Mouse (Mus musculus) limb, embryonic 15.5 days (tissue): ENCODE results near the gene Prss44. TPM values are rescaled to one million over a fixed set of nuclear protein-coding genes. Genes with fewer than 3 reads are reported as not detected.
"Not testable (repeated sequence)": the region's sequence is repeated elsewhere in the genome, so short reads cannot be mapped to it uniquely, and the experiment has no call there.

Source experiments
- ATAC-seq: fragments of 200-750 bp; cut with Nextera tagmentation; 2 replicates; pipeline ENCODE4 v1.8.0; 2017; ENCODE audit warnings: low read depth, moderate TSS enrichment; ENCODE audit not compliant: insufficient number of reproducible peaks, low FRiP score, low TSS enrichment
- H3K27ac ChIP-seq: fragments of 300-500 bp; sonication (generic); 2 replicates; pipeline ENCODE4 v1.5.1; 2015; ENCODE audit warnings: moderate library complexity, mild to moderate bottlenecking, inconsistent platforms
- H3K27me3 ChIP-seq: fragments of 300-500 bp; sonication (generic); 2 replicates; pipeline ENCODE4 v1.6.1; 2015; ENCODE audit warnings: inconsistent platforms
- H3K36me3 ChIP-seq: fragments of 300-500 bp; sonication (generic); 2 replicates; pipeline ENCODE4 v1.6.1; 2015; ENCODE audit warnings: inconsistent platforms
- H3K4me1 ChIP-seq: fragments of 300-500 bp; sonication (generic); 2 replicates; pipeline ENCODE4 v1.6.1; 2015; ENCODE audit warnings: inconsistent platforms
- H3K4me2 ChIP-seq: fragments of 300-500 bp; sonication (generic); 2 replicates; pipeline ENCODE4 v1.6.1; 2015; ENCODE audit warnings: mild to moderate bottlenecking, inconsistent platforms
- H3K4me3 ChIP-seq: fragments of 300-500 bp; sonication (generic); 2 replicates; pipeline ENCODE4 v1.5.1; 2015; ENCODE audit warnings: mild to moderate bottlenecking, inconsistent platforms
- H3K9ac ChIP-seq: fragments of 300-500 bp; sonication (generic); 2 replicates; pipeline ENCODE4 v1.6.1; 2015; ENCODE audit warnings: inconsistent platforms
- H3K9me3 ChIP-seq: fragments of 300-500 bp; sonication (generic); 2 replicates; pipeline ENCODE4 v1.6.1; 2016; ENCODE audit warnings: inconsistent platforms
- WGBS: fragments of 180-500 bp; shearing (Covaris S2); methylation state at CpG from one replicate; pipeline ENCODE4 v1.1.7; 2015; 5-methylcytosine and 5-hydroxymethylcytosine counted together
- polyA plus RNA-seq: library from polyadenylated mRNA; unstranded; fragments of >200 nt; fragmentation: Nextera tagmentation; extraction: Ambion mirVana; gene quantifications from 2 replicates; pipeline ENCODE4 v1.2.1, GENCODE M21; 2015

Prss44 gene
- polyA plus RNA-seq, 1 experiment from 2014 or later: not detected

DNA sequence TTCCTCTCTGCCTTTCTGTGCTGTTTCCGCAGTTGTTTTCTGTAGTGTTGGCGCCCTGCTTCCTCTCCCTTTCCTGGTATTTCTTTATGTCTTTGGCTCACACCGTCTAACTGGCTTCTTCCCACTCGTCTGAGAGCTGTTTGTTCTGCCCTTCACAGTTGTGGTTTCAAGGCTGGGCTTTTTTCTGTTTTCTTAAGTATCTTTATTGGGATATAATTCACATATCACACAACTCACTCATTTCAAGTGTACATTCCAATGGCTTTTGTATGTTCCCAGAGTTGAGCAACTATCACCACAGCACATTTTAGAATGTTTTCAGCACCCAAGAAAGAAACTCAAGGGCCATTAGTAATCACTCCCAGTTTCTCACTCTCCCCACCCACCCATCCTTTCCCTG lies 23.3 kb upstream of the Prss44 start:
- no peaks in the 10 kb centered on the region for H3K36me3 ChIP-seq
- no peak overlapping the region for H3K9ac ChIP-seq
- ATAC-seq: no peak
- 65% methylated on average over 4 of the region's 4 CpGs for WGBS
- no peaks in the 10 kb centered on the region for H3K9me3 ChIP-seq
- H3K27me3 ChIP-seq: 0 out of 2 replicates have a peak, but pooled peaks cover 3% of the 10 kb centered on the region
- H3K4me1 ChIP-seq: no peaks in the 10 kb centered on the region
- no peak overlapping the region for H3K4me3 ChIP-seq
- no peak overlapping the region for H3K27ac ChIP-seq
- no peak overlapping the region for H3K4me2 ChIP-seq

GRCm38 (mm10) chr9:110797013-110797412 lies 16.8 kb upstream of the Prss44 start:
- Histone ChIP-seq H3K4me3 (no peak overlapping the region), H3K4me1 (no peaks in the 10 kb centered on the region), H3K9me3 (no peaks in the 10 kb centered on the region), H3K27ac (no peak overlapping the region), H3K9ac (no peak overlapping the region), H3K36me3 (no peaks in the 10 kb centered on the region), H3K27me3 (0 out of 2 replicates have a peak, but pooled peaks cover 3% of the 10 kb centered on the region), H3K4me2 (no peak overlapping the region)
- no peak for ATAC-seq
- 82% methylated on average over 10 of the region's 10 CpGs for WGBS

DNA sequence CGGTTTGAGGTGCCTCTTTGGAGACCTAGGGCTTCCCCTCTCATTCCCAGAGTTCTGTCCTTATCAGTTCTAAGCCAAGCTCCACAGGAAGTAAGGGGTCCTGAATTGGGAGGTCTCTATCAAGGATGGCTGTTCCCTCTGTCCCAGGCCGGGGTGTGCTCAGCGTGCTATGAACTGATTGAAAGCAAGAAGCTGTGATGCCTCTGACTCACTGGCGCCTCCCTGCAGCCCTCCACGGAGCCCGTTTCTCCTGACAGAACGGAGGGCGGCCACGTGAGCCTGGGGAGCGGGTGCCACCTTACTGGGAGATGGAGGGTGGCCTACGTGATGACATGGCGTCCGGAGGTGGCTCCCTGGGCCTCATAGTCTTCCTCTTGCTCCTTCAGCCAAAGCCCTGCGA lies 15.9 kb upstream of the Prss44 start, which contains the start of gene Prss42:
Gene Prss42 (plus strand): TSS at position 301 of the 400 bp plus-strand sequence.
- H3K27ac ChIP-seq: no peak within 1 kb of the TSS
- H3K36me3 ChIP-seq: no peaks in the 10 kb centered on the region
- WGBS: 89% methylated on average over 14 of the region's 14 CpGs
- no peak for ATAC-seq
- no peak within 1 kb of the TSS for H3K4me3 ChIP-seq
- H3K4me1 ChIP-seq: no peaks in the 10 kb centered on the region
- no peaks in the 10 kb centered on the region for H3K9me3 ChIP-seq
- H3K4me2 ChIP-seq: no peak within 1 kb of the TSS
- peaks cover 3% of the 10 kb centered on the region; the same call in 1 of the 2 replicates for H3K27me3 ChIP-seq
- H3K9ac ChIP-seq: no peak within 1 kb of the TSS

- Histone ChIP-seq H3K27ac (no peak overlapping the region), H3K36me3 (no peaks in the 10 kb centered on the region), H3K4me2 (no peak overlapping the region), H3K9ac (no peak overlapping the region), H3K4me3 (no peak overlapping the region), H3K9me3 (no peaks in the 10 kb centered on the region), H3K4me1 (no peaks in the 10 kb centered on the region), H3K27me3 (no peaks in the 10 kb centered on the region; the same call in 1 of the 2 replicates)
- ATAC-seq: no peak
- WGBS: 82% methylated on average over 8 of the region's 8 CpGs
Observed at GRCm38 (mm10) chr9:110800834-110801479, 12.8 kb upstream of the Prss44 start.

DNA sequence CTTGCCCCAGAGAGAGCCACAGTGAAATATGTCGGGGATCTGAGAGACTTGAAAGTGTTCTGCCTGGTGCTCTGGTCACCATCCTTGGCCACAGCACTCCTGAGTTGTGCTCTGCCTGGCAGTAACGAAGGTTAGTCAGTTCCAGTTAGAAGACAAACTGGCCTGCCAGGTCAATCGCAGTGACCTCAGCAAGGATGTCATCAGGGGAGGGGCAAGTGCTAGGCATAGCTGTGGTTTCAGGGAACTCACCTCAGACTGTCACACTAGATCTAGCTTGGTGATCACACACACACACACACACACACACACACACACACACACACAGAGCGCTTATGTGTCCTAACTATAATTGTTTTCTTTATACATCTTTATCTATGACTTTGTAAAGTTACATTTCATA lies 10.5 kb upstream of the Prss44 start:
- Histone ChIP-seq H3K27ac (no peak overlapping the region), H3K4me1 (no peaks in the 10 kb centered on the region), H3K4me3 (no peak overlapping the region), H3K36me3 (no peaks in the 10 kb centered on the region), H3K9me3 (no peaks in the 10 kb centered on the region), H3K27me3 (no peaks in the 10 kb centered on the region; the same call in 1 of the 2 replicates), H3K9ac (no peak overlapping the region), H3K4me2 (no peak overlapping the region)
- 56% methylated on average over 4 of the region's 4 CpGs for WGBS
- ATAC-seq: no peak

GRCm38 (mm10) chr9:110810051-110810450 lies 3.7 kb upstream of the Prss44 start:
- Histone ChIP-seq H3K4me1 (no peaks in the 10 kb centered on the region), H3K9ac (no peak overlapping the region), H3K27ac (no peak overlapping the region), H3K27me3 (no peaks in the 10 kb centered on the region), H3K36me3 (no peaks in the 10 kb centered on the region), H3K4me3 (no peak overlapping the region), H3K9me3 (no peaks in the 10 kb centered on the region), H3K4me2 (no peak overlapping the region)
- 68% methylated on average over 4 of the region's 4 CpGs for WGBS
- no peak for ATAC-seq

DNA sequence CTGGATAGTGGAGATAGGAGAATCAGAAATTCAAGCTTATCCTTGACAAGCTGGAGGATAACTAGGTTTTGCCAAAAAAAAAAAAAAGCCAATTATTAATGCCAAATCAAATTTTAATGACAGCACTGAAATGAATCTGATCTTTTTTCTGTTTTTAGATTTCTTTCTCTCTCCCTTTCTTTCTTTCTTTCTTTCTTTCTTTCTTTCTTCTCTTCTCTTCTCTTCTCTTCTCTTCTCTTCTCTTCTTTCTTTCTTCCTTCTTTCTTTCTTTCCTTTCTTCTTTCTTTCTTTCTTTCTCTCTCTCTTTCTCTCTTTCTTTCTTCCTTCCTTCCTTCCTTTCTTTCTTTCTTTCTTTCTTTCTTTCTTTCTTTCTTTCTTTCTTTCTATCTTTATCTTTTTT lies 6.8 kb downstream of the Prss44 start:
- not testable (repeated sequence) for ATAC-seq, H3K4me1 ChIP-seq, H3K4me3 ChIP-seq, H3K27me3 ChIP-seq, H3K36me3 ChIP-seq, H3K4me2 ChIP-seq, H3K27ac ChIP-seq, H3K9ac ChIP-seq, H3K9me3 ChIP-seq

DNA sequence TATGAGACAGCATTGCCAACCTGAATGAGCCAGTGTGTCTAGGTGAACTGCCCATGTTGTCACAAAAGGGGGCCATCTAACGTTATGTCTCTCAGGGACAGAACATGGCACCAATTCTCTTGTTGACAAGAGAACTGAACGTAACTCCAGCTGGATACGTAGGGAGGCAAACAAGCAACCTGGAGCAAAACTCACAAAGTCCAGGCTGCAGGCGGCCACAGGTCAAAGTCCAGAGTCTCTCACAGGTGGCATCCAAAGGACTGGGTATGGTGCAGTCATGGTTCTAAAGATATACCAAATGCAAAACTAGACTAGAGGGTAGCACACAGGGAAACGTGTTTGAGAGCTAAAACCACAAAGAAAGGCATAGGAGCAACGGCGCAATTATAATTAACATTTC lies 7.6 kb downstream of the Prss44 start:
- Histone ChIP-seq H3K27me3 (no peaks in the 10 kb centered on the region), H3K36me3 (no peaks in the 10 kb centered on the region), H3K4me1 (no peaks in the 10 kb centered on the region), H3K9ac (no peak overlapping the region), H3K9me3 (no peaks in the 10 kb centered on the region), H3K4me2 (no peak overlapping the region), H3K4me3 (no peak overlapping the region), H3K27ac (no peak overlapping the region)
- no peak for ATAC-seq
- 80% methylated on average over 7 of the region's 7 CpGs for WGBS

- no peaks in the 10 kb centered on the region for H3K4me1 ChIP-seq
- 52% methylated on average over 4 of the region's 4 CpGs for WGBS
- H3K4me2 ChIP-seq: no peak overlapping the region
- H3K27me3 ChIP-seq: no peaks in the 10 kb centered on the region
- H3K4me3 ChIP-seq: no peak overlapping the region
- H3K9me3 ChIP-seq: no peaks in the 10 kb centered on the region
- no peak for ATAC-seq
- no peak overlapping the region for H3K9ac ChIP-seq
- H3K27ac ChIP-seq: no peak overlapping the region
- H3K36me3 ChIP-seq: no peaks in the 10 kb centered on the region
Observed at GRCm38 (mm10) chr9:110825426-110825825, 11.6 kb downstream of the Prss44 start.

DNA sequence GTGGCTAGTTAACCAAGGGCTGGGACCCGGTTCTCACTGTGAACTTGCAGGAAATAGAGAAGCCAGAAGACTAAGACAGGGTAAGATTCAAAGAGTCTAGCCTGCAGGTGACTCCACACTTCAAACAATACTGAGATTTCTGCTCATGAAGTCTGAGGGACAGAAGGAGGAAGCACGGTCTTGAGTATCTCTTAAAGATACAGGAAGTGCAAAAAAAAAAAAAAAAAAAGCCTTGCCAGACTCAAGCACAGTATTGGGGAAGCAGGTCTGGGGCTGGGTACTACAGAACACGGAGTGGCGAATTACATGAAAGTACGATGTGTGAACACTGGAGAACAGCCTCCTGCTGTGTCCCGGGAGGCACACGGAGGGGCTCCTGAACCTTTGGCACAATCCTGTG lies 12.0 kb downstream of the Prss44 start:
- no peaks in the 10 kb centered on the region for H3K4me1 ChIP-seq
- H3K9me3 ChIP-seq: no peaks in the 10 kb centered on the region
- no peak overlapping the region for H3K4me3 ChIP-seq
- no peak overlapping the region for H3K27ac ChIP-seq
- WGBS: 68% methylated on average over 7 of the region's 7 CpGs
- ATAC-seq: no peak
- no peaks in the 10 kb centered on the region for H3K36me3 ChIP-seq
- no peaks in the 10 kb centered on the region for H3K27me3 ChIP-seq
- no peak overlapping the region for H3K9ac ChIP-seq
- no peak overlapping the region for H3K4me2 ChIP-seq

DNA sequence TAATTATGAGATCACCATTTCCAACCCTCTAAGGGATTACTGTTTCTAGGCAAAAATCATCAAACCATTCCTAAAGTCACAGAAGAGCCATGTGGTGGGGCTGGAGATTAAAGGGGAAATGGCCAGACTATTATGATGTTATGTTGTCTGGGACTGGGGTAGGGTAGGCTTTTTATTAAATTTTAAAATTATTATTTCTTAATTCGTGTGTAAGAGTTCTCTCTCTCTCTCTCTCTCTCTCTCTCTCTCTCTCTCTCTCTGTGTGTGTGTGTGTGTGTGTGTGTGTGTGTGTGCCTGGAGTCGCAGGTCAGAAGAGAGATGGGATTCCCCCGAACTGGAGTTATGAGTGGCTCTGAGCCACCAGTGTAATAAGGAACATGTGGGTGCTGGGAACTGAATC lies 12.6 kb downstream of the Prss44 start, which contains the start of gene Prss43:
Gene Prss43 (plus strand): TSS at position 301 of the 400 bp plus-strand sequence.
- no peaks in the 10 kb centered on the region for H3K36me3 ChIP-seq
- H3K4me1 ChIP-seq: no peaks in the 10 kb centered on the region
- WGBS: 64% methylated on average over 3 of the region's 3 CpGs
- H3K4me3 ChIP-seq: no peak within 1 kb of the TSS
- no peak within 1 kb of the TSS for H3K9ac ChIP-seq
- H3K27me3 ChIP-seq: no peaks in the 10 kb centered on the region
- no peak within 1 kb of the TSS for H3K4me2 ChIP-seq
- H3K27ac ChIP-seq: no peak within 1 kb of the TSS
- ATAC-seq: no peak
- H3K9me3 ChIP-seq: no peaks in the 10 kb centered on the region

DNA sequence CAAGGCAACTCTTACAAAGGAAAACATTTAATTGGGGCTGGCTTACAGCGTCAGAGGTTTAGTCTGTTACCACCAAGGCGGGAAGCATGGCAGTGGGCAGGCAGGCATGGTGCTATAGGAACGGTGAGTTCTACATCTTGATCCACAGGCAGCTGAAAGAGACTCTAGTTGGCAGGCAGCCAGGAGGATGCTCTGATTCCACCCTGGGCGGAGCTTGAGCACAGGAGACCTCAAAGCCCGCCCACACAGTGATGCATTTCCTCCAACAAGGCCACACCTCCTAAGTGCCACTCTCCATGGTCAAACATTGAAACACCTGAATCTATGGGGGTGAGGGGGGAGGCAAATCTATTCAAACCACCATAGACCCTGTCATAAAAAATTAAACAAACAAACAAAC lies 19.2 kb downstream of the Prss44 start:
- 72% methylated on average over 5 of the region's 5 CpGs for WGBS
- H3K4me2 ChIP-seq: no peak overlapping the region
- no peak for ATAC-seq

GRCm38 (mm10) chr9:110834411-110834810 lies 20.6 kb downstream of the Prss44 start, which contains the start of gene Prss45:
Prss45 (plus strand) TSS chr9:110834588.
- no peak for ATAC-seq
- Histone ChIP-seq H3K4me1 (peaks cover 3% of the 10 kb centered on the region; the same call in 1 of the 2 replicates), H3K9ac (no peak within 1 kb of the TSS), H3K27ac (no peak within 1 kb of the TSS), H3K4me2 (no peak within 1 kb of the TSS), H3K9me3 (no peaks in the 10 kb centered on the region), H3K4me3 (no peak within 1 kb of the TSS), H3K27me3 (no peaks in the 10 kb centered on the region), H3K36me3 (no peaks in the 10 kb centered on the region)
- 80% methylated on average over 19 of the region's 19 CpGs for WGBS

More for the DNA sequence above, 19.2 kb downstream of the Prss44 start:
- Histone ChIP-seq H3K4me1 (peaks cover 3% of the 10 kb centered on the region; the same call in 1 of the 2 replicates), H3K27ac (no peak overlapping the region), H3K9me3 (no peaks in the 10 kb centered on the region), H3K9ac (no peak overlapping the region), H3K36me3 (no peaks in the 10 kb centered on the region), H3K4me3 (no peak overlapping the region), H3K27me3 (no peaks in the 10 kb centered on the region)
